Mouse (Mus musculus): ENCODE results near the gene Gm45234.

The Gm45234 gene

DNA sequence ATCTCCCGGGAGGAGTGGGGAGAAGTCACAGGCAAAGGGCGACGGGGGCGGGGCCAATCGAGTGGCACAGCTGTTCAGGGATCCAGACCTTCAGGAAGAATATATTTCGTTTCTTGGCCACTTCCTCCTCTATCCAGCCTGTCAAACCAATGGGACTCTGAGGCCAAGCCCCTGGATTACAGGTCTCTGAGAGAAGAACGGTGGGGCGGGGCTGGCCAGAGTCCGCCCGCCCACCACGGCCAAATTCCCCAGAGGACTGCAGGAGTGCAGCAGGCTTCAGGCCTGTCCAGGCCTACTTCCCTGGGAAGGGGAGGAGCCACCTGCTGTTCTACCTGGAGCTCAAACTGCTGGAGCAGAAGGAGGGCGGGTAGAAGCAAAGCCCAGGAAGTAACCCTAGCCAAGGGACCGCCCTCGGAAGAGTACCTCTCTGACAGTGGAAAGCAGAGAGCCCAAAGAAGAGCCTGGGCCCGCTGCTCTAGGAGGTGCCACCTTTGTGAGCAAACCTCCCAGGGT is 17.3 kb downstream of the Gm45234 start, which contains the start of gene Ptpn6:
Gene Ptpn6 (minus strand): TSS at position 204 of the 513 bp plus-strand sequence.
- DNase-seq: peak; percentile 89

DNA sequence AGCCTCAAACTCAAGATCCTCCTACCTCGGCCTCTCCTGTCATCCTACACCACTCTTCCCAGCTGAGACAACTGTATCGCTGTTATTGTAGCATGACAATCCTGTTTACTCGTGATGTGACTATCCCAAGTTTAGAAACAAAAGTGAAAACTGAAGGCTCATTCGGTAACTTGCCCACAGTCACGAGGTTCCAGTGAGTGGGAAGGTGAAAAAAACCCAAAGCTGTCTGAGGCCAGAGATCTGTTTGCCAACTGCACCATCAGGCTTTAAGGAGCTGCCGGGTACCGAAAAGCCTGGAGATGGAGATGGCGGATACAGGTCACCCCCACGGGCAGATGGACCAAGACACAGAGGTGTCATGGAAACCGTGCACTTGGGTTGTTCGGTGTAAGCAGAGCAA is 18.8 kb downstream of the Gm45234 start:
- DNase-seq: no peak

DNA sequence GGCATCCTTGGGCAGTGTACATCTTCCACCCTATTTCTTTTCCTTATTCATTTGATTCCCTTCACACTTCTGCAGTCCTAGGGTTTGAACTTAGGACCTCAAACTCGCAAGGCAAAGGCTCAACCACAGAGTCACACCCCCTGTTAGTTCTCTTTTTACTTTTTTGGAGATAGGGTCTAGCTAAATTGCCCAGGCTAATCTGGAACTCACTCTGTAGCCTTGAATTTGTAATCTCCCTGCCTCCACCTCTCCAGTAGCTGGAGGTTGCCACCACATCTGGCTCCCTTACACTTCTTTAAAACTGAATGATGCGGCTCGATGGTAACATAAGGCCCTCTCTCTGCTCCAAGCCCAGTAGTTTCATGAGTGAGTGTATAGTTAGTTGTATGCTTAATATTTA is 21.4 kb downstream of the Gm45234 start:
- DNase-seq: no peak

DNA sequence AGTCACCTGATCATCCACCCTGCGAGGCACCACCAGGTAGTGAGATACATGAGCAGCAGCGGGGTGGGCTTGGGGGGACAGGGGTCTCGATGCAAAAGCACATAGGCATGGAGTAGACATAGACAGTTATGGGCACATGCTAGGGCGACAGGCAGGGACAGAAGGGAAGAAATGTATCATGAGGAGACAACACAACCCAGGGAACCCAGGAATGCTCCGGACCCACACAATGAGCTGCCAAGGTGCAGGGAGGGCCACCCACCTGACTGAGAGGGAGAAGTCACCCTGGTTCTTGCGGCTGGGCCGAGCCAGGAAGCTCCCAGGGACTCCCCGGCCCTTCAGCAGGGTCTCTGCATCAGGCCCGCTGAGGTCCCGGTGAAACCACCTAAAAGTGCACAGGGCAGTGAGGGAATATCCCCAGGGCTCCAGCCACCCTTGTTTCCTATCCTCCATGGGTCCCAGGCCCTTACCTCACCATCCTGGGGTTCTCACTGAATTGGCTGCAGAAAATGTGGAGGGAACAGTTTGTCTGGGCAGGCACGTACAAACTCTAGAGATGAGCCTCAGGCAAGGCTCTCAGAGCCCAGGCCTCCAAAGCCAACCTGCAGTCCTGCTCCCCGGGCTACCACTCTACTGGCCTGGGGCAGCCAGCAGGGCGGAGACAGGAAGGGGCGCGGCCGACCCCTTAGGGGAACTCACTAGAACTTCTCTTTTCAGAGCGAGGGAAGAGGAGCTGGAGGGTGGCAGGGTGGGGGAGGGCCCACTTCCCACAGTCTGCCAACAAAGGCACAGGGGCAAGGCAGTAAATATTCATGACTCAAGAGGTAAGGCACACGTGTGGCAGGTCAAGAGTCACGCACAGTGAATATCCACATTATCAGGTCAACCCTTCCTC is 23.1 kb downstream of the Gm45234 start:
- no peak for DNase-seq

DNA sequence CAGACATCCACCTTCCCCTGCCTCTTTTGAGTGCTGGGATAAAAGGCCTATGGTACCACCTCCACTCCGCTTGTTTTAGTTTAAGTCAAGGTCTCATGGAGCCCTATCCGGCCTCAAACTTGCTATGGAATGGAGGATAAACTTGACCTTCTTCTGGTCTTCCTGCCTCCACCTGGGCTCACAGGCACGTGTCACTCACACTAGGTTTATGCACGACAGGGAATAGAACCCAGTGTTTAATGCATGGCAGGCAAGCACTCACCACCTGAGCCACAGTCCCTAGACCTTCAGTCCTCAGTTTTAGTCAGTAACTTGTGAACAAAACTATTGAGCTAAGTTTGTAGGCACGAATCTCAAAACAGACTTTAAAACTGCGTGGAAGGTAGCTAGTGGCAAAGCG is 24.8 kb downstream of the Gm45234 start:
- DNase-seq: no peak

DNA sequence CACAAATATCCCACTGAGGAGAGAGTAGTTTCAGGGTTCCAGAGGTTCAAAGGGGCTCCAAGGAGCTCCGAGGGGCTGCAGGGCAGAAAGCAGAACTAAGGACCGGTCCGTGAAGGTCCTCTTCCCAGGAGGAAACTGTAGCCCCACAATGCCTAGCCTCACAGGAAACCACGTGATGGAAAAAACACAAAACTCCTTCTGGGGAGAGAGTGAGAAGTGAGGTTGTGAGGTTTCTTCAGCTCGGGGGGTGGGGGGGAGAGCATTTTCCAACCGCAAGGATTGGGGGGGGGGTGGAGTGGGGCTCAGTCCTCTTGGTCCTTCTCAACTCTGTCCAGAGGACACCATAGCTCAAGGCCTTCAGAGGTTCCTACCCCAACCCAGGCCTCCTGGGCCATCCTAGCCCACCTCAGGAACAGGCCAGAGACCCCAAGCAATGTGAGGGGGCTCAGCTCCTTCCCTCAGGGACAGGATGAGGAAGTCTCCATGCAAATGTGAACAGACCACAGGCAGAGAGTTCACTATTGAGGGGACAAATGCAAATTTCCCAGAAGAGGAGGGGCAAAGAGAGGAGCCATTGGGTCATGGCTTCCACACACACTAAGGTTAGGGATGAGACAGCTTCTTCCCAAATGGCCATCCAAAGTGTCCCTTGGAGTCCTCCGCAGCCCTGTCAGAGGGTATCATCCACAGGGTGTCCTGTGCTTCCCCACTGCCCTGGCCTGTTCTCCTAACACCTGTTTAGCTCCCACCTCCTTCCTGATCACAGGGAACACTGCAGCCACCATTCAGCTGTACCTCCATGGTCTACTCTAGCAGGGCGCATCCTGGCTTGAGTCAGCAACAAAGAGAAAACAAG is 25.7 kb downstream of the Gm45234 start:
- no peak for DNase-seq

DNA sequence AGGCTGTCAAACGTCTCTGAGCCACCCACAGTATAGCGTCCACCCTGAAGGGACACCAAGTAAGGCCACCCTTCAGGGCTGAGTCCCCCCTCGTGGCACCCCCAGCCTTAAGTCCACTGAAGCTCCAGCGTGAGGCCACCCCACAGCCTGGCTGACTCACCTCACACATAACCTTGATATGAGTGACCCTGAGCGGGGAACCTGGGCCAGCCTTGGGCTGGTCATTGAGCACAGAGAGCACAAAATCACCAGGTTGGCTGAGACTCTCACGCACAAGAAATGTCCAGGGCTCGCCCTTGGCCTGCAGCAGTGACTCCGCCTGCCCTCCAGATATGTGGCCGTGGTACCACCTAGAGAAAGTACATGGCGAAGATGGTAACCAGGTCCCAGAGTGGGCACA is 27.2 kb downstream of the Gm45234 start:
- DNase-seq: no peak

DNA sequence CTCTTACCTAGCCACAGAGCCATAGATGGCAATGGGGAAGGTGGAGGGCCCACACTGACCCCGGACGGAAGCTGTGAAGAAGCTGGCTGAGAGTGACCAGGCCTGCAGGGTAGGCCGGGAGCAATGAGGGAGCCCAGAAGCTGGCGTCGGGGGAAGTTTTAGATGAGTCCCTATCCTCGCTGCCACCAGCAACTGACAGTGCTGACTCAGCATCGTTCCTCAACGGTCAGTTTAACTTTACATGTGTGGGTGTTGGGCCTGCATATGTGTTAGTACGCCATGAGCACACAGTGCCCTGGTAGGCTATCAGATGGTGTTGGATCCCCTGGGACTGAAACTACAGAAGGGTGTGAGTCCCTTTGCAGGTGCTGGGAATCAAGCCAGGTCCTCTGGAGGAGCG is 31.3 kb downstream of the Gm45234 start:
- DNase-seq: no peak

DNA sequence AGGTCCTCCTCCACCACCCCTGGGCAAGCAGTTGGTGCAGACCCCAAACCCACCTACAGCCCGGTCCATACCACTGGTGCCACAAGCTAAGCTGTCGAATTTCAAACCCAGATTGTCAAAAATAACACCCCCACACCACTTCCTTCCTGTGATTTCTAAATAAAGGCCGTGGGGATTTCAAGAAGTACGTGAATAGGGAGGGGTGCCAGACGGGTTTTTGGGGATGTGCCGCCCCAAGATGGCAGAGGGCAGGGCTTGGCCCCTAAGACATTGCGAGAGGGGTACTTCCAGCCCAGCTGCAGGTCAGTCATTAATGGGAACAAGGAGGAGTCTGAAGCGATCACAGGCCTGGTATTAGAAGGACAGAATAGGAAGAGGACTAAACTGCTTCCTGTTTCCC is 32.3 kb downstream of the Gm45234 start:
- no peak for DNase-seq

DNA sequence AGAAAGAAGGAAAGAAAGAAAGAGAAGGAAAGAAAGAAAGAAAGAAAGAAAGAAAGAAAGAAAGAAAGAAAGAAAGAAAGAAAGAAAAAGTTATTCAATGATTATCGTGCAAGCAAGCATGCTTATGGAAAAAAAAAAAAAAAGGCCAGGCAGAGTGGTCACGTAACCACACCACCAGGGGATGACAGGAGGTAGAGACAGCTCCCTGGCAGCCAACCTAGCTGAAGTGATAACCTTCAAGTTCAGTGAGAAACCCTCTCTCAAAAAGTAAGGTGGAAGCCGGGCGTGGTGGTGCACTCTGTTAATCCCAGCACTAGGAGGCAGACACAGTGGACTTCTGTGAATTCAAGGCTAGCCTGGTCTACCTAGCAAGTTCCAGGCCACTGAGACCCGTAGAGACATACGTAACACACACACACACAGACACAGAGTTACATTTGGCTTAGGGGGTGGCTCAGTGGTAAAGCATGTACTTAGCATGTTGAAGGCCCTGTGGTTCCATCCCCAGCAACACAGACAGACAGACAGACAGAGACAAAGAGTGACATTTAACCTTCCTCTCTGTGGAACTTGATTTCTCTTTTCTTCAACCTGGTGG is 32.8 kb downstream of the Gm45234 start:
- no peak for DNase-seq

DNA sequence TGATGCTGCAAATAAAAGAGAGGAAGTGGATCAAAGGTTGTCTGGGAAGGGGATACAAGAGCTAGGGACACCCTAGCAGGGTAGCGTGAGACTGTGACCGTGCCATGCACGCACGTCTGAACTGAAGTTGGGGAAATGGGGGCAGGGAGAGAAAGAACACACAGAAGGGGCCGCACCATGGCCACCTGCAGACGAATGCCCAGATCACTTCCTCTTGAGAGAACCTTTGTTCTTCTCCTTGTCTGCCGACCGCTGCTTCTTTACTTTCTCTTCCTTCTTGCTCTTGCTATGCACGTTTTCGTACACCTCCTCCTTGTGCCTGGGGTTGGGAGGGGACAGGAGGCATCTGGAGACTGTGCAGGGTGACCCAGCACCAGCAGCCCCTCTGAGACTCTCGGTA is 34.9 kb downstream of the Gm45234 start:
- DNase-seq: no peak

DNA sequence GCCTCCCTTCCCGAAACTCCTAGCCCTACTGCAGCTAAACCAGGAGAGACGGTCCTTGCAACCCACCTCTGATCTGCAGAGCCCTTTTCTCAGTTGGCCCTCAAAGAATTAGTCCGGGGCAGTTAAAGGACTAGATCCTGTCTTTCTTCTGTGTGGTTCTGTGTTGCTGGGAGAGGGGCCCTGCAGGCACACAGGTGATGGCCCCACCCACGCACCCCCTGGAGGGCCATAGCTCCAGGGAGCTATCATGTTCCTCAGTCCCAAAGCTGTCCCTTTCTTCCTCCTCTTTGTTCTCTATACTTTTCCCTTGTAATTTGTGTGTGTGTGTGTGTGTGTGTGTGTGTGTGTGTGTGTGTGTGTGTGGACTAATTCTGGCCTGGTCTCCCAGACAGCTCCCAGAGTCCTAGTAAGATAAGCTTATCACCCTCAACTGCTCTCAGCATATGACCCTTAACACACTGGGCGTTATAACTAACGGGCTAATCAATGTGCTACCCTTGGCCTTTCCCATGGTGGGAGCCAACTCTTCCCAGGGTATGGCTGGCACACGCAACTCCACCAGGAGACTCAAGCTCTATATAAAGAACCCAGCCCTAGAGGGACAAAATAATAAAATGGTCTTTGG is 36.4 kb downstream of the Gm45234 start:
- DNase-seq: no peak

DNA sequence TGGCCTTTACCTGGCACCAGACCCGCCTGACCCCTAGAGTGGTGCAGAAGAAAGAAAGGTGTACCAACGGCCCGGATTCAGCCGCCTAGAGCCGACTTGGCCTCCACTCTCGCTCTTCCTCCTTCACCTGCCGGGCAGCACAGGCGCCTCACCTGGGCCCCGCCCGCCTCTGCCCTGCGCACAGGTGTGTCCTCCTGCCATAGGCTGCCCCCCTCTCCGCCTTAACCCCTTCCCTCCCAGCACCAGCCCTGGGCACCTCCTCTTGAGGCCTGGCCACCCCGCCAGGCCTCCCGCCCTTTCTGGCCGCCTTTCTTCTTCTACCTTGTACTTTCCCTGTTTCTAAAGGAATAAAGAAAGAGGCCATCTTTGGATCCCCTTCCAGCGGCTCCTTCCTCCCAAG is 37.1 kb downstream of the Gm45234 start:
- peak; percentile 76 for DNase-seq

DNA sequence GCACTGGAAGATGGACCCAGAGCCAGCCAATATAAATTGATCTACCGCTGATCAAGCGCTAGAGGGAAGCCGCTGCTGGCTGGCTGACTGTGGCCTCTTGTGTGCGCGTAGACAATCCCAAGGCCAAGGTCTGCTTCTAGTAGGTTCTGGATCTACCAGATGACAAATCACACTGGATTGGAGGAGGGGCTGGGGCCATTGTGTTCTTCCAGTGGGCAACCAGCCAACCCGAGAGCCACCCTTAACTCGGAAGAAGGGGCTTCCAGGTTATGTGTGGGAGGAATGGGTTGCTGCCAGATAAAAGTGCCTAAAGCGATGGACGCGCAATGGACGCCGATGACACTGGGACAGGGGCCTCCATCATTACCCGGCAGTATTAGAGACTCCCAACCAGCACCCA is 37.9 kb downstream of the Gm45234 start:
- DNase-seq: no peak

DNA sequence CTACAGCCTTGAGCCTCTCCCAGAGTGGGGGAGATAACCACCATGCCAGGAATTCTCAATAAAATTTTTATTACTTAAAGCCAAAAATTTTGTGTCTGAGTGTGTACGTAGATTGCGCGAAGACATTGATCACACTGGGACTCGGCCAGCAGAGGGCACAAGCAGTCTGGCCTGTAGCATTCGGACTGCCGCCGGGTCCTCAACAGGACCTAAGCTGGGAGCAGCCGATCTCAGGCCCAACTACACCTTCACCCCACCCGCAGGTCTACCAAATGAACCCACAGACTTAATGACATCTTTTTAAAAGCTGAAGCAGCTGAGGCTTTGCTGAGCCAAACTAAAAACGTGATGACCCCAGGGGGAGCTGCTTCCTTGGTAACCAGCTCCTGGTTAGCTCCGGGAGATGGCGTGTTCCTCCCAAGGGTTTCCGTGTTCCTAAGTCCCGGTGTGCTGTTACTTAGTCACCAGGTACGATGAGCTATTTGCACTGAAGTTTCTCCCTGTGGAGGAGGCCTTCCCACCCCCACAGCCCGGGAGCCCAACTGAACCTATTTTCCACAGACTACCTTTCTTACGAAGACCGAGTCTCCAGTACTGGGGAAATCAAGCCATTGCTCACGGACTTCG is 38.8 kb downstream of the Gm45234 start:
- peak; percentile 77 for DNase-seq

DNA sequence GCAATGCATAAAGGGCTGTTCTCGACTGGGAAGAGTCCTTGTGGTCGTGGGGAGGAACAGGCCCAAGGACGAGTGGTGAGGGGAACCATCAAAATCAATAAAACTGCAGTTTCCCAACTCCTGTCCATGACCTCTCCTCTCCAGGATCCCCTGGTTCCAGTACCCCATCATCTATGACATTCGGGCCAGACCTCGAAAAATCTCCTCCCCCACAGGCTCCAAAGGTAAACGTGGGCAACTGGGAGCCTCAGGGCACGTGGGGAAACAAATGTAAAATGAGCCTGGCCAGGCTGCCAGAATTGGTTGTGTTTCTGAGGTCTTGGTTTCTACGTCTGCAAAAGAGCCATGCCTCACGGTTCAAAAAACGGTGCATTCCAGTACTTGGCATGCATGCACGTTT is 42.9 kb downstream of the Gm45234 start:
- DNase-seq: no peak

DNA sequence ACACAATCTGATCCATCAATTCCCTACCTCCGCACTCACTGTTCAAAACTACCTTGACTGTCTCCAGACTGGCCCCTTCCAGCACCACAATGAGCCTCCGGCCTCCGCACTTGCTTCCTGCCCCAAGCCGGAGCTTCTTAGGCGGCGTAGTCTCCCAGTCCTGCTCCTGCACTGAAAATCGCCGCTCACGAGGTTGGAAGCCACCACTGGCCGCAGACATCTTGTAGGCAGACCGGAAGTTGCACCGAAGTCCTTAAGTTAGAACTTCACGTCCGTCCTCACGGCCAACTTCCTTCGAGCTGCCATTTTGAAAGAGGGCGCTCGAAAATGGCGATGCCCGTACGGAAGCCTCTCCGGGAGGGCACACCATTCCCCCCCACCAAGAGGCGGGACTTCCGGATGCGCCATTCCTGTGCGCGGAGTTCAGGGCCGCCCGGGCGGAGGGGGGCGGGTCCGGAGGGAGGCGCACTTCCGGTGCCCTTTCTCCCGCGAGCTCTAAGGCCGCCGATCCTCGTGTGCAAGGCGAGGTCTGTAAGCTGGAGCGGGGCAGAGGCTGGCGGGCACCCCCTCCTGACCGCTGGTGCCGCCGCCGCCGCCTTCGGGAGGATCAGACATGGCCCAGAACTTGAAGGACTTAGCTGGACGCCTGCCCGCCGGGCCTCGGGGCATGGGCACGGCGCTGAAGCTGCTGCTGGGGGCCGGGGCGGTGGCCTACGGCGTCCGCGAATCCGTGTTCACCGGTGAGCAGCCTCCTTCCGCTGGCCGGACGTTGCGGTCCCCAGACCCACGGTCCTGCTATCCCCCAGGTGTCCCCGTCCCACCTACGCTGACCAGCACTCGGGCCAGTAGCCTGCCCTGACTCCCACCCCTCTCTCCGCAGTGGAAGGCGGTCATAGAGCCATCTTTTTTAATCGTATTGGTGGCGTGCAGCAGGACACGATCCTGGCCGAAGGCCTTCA is 43.7 kb downstream of the Gm45234 start, which contains the start of the genes Emg1 and Phb2:
Gene Emg1 (minus strand): TSS at position 355 of the 959 bp plus-strand sequence.
Gene Phb2 (plus strand): TSS at position 513 of the 959 bp plus-strand sequence.
- DNase-seq: peak; percentile 99

DNA sequence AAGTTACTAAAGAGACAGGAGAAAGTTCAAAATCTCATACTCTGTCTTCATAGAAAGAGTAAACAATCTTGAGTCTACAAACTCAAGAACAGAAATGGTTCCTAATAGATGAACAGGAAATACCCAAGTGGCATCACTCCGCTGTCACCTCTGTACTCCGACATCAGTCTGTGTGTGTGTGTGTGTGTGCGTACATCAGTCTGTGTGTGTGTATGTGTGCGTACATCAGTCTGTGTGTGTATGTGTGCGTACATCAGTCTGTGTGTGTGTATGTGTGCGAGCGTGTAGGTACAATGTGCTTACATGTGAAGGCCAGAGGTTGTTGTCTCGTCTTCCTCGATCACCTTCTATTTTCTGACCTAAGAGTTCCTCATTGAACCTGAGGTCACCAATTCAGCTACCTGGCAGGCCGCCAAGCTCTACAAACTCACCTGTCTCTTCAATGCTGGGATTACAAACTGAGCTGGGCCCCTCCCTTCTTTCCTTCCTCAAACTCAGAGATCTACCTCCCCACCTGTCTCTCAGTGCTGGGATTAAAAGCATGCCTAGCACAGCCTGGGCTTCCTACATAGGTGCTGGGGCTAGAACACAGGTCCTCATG is 47.4 kb downstream of the Gm45234 start:
- no peak for DNase-seq

DNA sequence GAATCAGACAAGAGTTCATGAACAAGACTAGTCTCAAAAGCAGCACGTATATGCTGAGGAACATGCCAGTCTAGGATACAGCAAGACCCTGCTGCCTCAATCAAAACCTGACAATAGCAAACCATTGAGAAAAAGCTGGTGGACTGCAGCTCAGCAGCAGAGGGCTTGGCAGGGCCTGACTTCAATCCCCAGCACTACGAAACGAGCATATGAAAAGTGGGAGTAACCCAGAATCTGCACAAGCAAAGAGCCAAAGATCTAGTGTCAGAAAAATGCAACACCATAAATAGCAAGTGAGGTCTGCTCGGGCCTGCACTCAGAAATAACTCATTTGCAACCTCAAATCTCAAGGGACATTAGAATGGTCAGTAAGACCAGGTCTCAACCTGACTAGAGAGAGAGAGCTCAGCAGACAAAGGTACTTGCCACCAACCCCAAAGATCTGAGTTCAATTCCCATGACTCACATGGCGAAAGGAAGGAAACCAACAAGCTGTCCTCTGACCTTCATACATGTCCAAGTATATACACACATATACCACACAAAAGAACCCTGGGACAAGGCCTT is 49.7 kb downstream of the Gm45234 start:
- DNase-seq: no peak

DNA sequence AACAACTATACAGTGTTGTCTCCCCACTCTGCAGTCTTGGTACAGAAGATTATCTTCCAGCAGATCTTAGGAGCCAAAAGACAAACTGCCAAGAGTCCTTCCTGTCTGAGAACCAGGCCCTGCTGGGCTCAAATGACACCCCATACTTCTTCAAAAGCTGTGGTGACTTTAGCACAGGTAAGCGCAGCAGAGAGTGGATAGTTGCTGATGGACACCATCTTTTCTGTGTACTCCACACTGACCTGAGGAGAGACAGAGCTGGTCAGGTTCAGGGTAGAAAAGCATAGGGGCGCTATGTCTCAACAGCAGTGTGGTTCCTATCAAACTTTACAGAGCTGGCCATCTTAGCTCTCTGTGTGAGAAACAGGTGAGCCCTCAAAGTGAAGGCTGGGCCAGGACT is 51.4 kb downstream of the Gm45234 start:
- DNase-seq: no peak

All from kidney, postnatal 10 days (tissue).